Mouse (Mus musculus) midbrain, embryonic 16.5 days (tissue): ENCODE data around the gene Ski. TPM values are rescaled to one million over a fixed set of nuclear protein-coding genes. Genes with fewer than 3 reads are reported as not detected.

Source experiments
- ATAC-seq: fragments of 200-750 bp; cut with Nextera tagmentation; 2 replicates; pipeline ENCODE4 v1.8.0; 2017; ENCODE audit warnings: moderate TSS enrichment
- H3K27ac ChIP-seq: fragments of 300-500 bp; sonication (generic); 2 replicates; pipeline ENCODE4 v1.5.1; 2014; ENCODE audit warnings: mild to moderate bottlenecking, low read length, mixed read lengths
- H3K27me3 ChIP-seq: fragments of 300-500 bp; sonication (generic); 2 replicates; pipeline ENCODE4 v1.6.1; 2014; ENCODE audit warnings: low read depth, low read length, mixed read lengths; ENCODE audit not compliant: control insufficient read depth, insufficient read depth
- H3K36me3 ChIP-seq: fragments of 300-500 bp; sonication (generic); 2 replicates; pipeline ENCODE4 v1.6.1; 2014; ENCODE audit warnings: mild to moderate bottlenecking, low read length, moderate library complexity, mixed read lengths; ENCODE audit not compliant: control insufficient read depth, insufficient read depth
- H3K4me1 ChIP-seq: fragments of 300-500 bp; sonication (generic); 2 replicates; pipeline ENCODE4 v1.6.1; 2014; ENCODE audit warnings: mild to moderate bottlenecking, low read length, mixed read lengths; ENCODE audit not compliant: control insufficient read depth, insufficient read depth
- H3K4me2 ChIP-seq: fragments of 300-500 bp; sonication (generic); 2 replicates; pipeline ENCODE4 v1.6.1; 2014; ENCODE audit warnings: mild to moderate bottlenecking, low read length, mixed read lengths
- H3K4me3 ChIP-seq: fragments of 300-500 bp; sonication (generic); 2 replicates; pipeline ENCODE4 v1.5.1; 2014; ENCODE audit warnings: low read depth, mild to moderate bottlenecking, low read length, moderate library complexity, mixed read lengths
- H3K9ac ChIP-seq: fragments of 300-500 bp; sonication (generic); 2 replicates; pipeline ENCODE4 v1.6.1; 2014; ENCODE audit warnings: low read depth, low read length, mixed read lengths
- H3K9me3 ChIP-seq: fragments of 300-500 bp; sonication (generic); replicated peaks from 2 replicates; pipeline ENCODE4 v1.6.1; 2014; ENCODE audit warnings: mild to moderate bottlenecking, low read length, mixed read lengths; ENCODE audit not compliant: control insufficient read depth, poor library complexity, severe bottlenecking
- WGBS: fragments of 180-500 bp; shearing (Covaris S2); extraction: QIAGEN DNeasy Blood & Tissue Kit; methylation state at CpG from one replicate; pipeline ENCODE4 v1.1.7; 2014; 5-methylcytosine and 5-hydroxymethylcytosine counted together
- polyA plus RNA-seq: library from polyadenylated mRNA; unstranded; fragments of >200 nt; fragmentation: Nextera tagmentation; extraction: Ambion mirVana; gene quantifications from 2 replicates; pipeline ENCODE4 v1.2.1, GENCODE M21; 2015

The Ski gene
- polyA plus RNA-seq, 1 experiment from 2014 or later, result 9.6 TPM

- Histone ChIP-seq H3K27ac (peak overlapping the region; percentile 76), H3K9ac (no peak overlapping the region), H3K36me3 (no peaks in the 10 kb centered on the region), H3K4me3 (no peak overlapping the region), H3K9me3 (no peaks in the 10 kb centered on the region), H3K4me2 (no peak overlapping the region), H3K27me3 (no peaks in the 10 kb centered on the region), H3K4me1 (peaks cover 17% of the 10 kb centered on the region)
- 48% methylated on average over 4 of the region's 4 CpGs for WGBS
- no peak for ATAC-seq
Measured at GRCm38 (mm10) chr4:155144548-155145180, 77.7 kb downstream of the Ski start.

- Histone ChIP-seq H3K27me3 (no peaks in the 10 kb centered on the region), H3K9ac (peak overlapping the region; percentile 48), H3K4me3 (no peak overlapping the region), H3K27ac (peak overlapping the region; percentile 76), H3K4me1 (peaks cover 17% of the 10 kb centered on the region), H3K4me2 (0 out of 2 replicates have a peak overlapping the region, but pooled peaks have one; percentile 12), H3K36me3 (no peaks in the 10 kb centered on the region), H3K9me3 (no peaks in the 10 kb centered on the region)
- ATAC-seq, result peak; percentile 86
- 20% methylated on average over 12 of the region's 12 CpGs for WGBS
Measured at GRCm38 (mm10) chr4:155143871-155144502, 78.4 kb downstream of the Ski start.

GRCm38 (mm10) chr4:155143411-155143810 lies 79.0 kb downstream of the Ski start:
- 40% methylated on average over 2 of the region's 2 CpGs for WGBS
- no peaks in the 10 kb centered on the region for H3K27me3 ChIP-seq
- no peak for ATAC-seq
- H3K9me3 ChIP-seq, result no peaks in the 10 kb centered on the region
- no peak overlapping the region for H3K4me2 ChIP-seq
- H3K27ac ChIP-seq, result peak overlapping the region; percentile 76
- H3K36me3 ChIP-seq, result no peaks in the 10 kb centered on the region
- no peak overlapping the region for H3K4me3 ChIP-seq
- peaks cover 17% of the 10 kb centered on the region for H3K4me1 ChIP-seq
- H3K9ac ChIP-seq, result peak overlapping the region; percentile 48; the same call in 1 of the 2 replicates

- no peak for ATAC-seq
- no peaks in the 10 kb centered on the region for H3K36me3 ChIP-seq
- no peak overlapping the region for H3K4me3 ChIP-seq
- H3K4me2 ChIP-seq, result no peak overlapping the region
- H3K9ac ChIP-seq, result no peak overlapping the region
- 92% methylated on average over 5 of the region's 5 CpGs for WGBS
- no peak overlapping the region for H3K27ac ChIP-seq
- H3K4me1 ChIP-seq, result peaks cover 17% of the 10 kb centered on the region
- no peaks in the 10 kb centered on the region for H3K9me3 ChIP-seq
- H3K27me3 ChIP-seq, result no peaks in the 10 kb centered on the region
Measured at GRCm38 (mm10) chr4:155142836-155143235, 79.6 kb downstream of the Ski start.

- peaks cover 17% of the 10 kb centered on the region for H3K4me1 ChIP-seq
- H3K9me3 ChIP-seq, result no peaks in the 10 kb centered on the region
- no peak for ATAC-seq
- 82% methylated on average over 12 of the region's 12 CpGs for WGBS
- H3K27me3 ChIP-seq, result no peaks in the 10 kb centered on the region
- no peak overlapping the region for H3K27ac ChIP-seq
- no peak overlapping the region for H3K4me3 ChIP-seq
- H3K4me2 ChIP-seq, result no peak overlapping the region
- no peak overlapping the region for H3K9ac ChIP-seq
- no peaks in the 10 kb centered on the region for H3K36me3 ChIP-seq
Measured at GRCm38 (mm10) chr4:155140795-155141265, 81.6 kb downstream of the Ski start.

- Histone ChIP-seq H3K9me3 (no peaks in the 10 kb centered on the region), H3K27me3 (no peaks in the 10 kb centered on the region), H3K4me2 (no peak overlapping the region), H3K27ac (no peak overlapping the region), H3K9ac (no peak overlapping the region), H3K36me3 (no peaks in the 10 kb centered on the region), H3K4me1 (peaks cover 17% of the 10 kb centered on the region), H3K4me3 (no peak overlapping the region)
- ATAC-seq, result no peak
- WGBS, result 70% methylated on average over 2 of the region's 2 CpGs
Measured at GRCm38 (mm10) chr4:155140150-155140549, 82.2 kb downstream of the Ski start.

GRCm38 (mm10) chr4:155139281-155140045 lies 82.9 kb downstream of the Ski start:
- H3K4me1 ChIP-seq, result peaks cover 11% of the 10 kb centered on the region
- H3K9ac ChIP-seq, result no peak overlapping the region
- ATAC-seq, result no peak
- H3K4me3 ChIP-seq, result no peak overlapping the region
- 87% methylated on average over 12 of the region's 12 CpGs for WGBS
- no peak overlapping the region for H3K4me2 ChIP-seq
- H3K27me3 ChIP-seq, result no peaks in the 10 kb centered on the region
- no peaks in the 10 kb centered on the region for H3K9me3 ChIP-seq
- H3K36me3 ChIP-seq, result no peaks in the 10 kb centered on the region
- H3K27ac ChIP-seq, result no peak overlapping the region

- no peaks in the 10 kb centered on the region for H3K36me3 ChIP-seq
- H3K4me2 ChIP-seq, result no peak overlapping the region
- no peaks in the 10 kb centered on the region for H3K9me3 ChIP-seq
- H3K9ac ChIP-seq, result no peak overlapping the region
- H3K4me1 ChIP-seq, result peaks cover 4% of the 10 kb centered on the region; the same call in 1 of the 2 replicates
- H3K4me3 ChIP-seq, result no peak overlapping the region
- WGBS, result 85% methylated on average over 8 of the region's 8 CpGs
- ATAC-seq, result no peak
- H3K27me3 ChIP-seq, result no peaks in the 10 kb centered on the region
- H3K27ac ChIP-seq, result no peak overlapping the region
Measured at GRCm38 (mm10) chr4:155138451-155138850, 83.9 kb downstream of the Ski start.

GRCm38 (mm10) chr4:155137891-155138290 lies 84.5 kb downstream of the Ski start:
- H3K4me3 ChIP-seq, result no peak overlapping the region
- H3K36me3 ChIP-seq, result no peaks in the 10 kb centered on the region
- WGBS, result 87% methylated on average over 7 of the region's 7 CpGs
- no peaks in the 10 kb centered on the region for H3K9me3 ChIP-seq
- no peak overlapping the region for H3K9ac ChIP-seq
- no peak for ATAC-seq
- H3K4me1 ChIP-seq, result peaks cover 3% of the 10 kb centered on the region; the same call in 1 of the 2 replicates
- no peak overlapping the region for H3K27ac ChIP-seq
- H3K27me3 ChIP-seq, result no peaks in the 10 kb centered on the region
- H3K4me2 ChIP-seq, result no peak overlapping the region
